In the genomic region with DNA sequence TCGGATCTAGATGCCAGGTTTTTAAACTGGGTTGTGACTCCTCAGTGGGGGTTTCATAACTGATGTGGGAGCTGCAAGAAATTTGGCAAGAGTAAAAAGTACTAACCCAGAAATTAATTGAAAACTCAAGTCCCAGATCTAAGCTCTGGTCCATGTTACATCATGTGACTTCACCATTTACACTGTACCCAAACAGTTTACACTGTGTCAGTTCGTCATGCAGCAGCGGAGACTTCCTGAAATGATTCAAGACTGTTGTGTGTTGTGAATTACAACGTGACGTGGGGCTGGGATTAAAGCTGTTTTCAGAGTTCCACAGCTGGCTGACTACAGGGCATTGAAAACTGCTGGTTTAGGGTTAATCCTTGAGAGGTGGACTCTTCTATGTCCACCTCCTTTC, we compare ENCODE assay signal across 8 mouse cellular contexts. TPM values are rescaled to one million over a fixed set of nuclear protein-coding genes. Genes with fewer than 3 reads are reported as not detected.
A peak's percentile ranks its signal among the peaks of the same experiment; 100 is the strongest.
DNase-seq lines count a peak whose midpoint lies in the region; ATAC-seq lines count a peak whose summit lies in the region.
"Had no signal": no experiment of that assay in that cellular context is flagged by ENCODE, and none has a peak within 500 bp of the region (broad histone marks: within the 10 kb centered on the region; RNA-seq: fewer than 3 reads in every experiment).

No protein-coding gene starts in this region.

- WGBS in forebrain, embryonic 14.5 days, result 57% methylated on average over 5 of the region's 5 CpGs
- WGBS in liver, embryonic 15.5 days (ENCODE audit: insufficient replicate concordance), result 12% methylated on average over 5 of the region's 5 CpGs

- H3K4me2 ChIP-seq in forebrain, embryonic 14.5 days (ENCODE audit: low read length), result peak overlapping the region; percentile 84
- H3K4me2 ChIP-seq in liver, embryonic 15.5 days, result peak overlapping the region; percentile 69

- peaks cover 32% of the 10 kb centered on the region for H3K36me3 ChIP-seq in forebrain, embryonic 14.5 days (ENCODE audit: control insufficient read depth, insufficient read depth, low read length)
- peaks cover 61% of the 10 kb centered on the region for H3K36me3 ChIP-seq in liver, embryonic 15.5 days (replicated peaks)

- peak; percentile 46 for DNase-seq in 3T3-L1 (ENCODE audit: low read depth, low spot score)
- peak; percentile 73 for DNase-seq in 416B (ENCODE audit: low read depth)
- no peak for DNase-seq in forebrain, embryonic 14.5 days (ENCODE audit: low spot score)
- DNase-seq in natural killer cell, adult 2 months (ENCODE audit: low spot score in 2 of 2), result no peak
- no peak for DNase-seq in embryo, embryonic 9.5 days (ENCODE audit: extremely low spot score)
- DNase-seq: retina, postnatal 1 day had no signal

- no peaks in the 10 kb centered on the region for H3K27me3 ChIP-seq in forebrain, embryonic 14.5 days (replicated peaks; ENCODE audit: control insufficient read depth, insufficient read depth, low read length)
- no peaks in the 10 kb centered on the region for H3K27me3 ChIP-seq in liver, embryonic 15.5 days

- H3K9ac ChIP-seq in forebrain, embryonic 14.5 days (ENCODE audit: low read length), result peak overlapping the region; percentile 89
- H3K9ac ChIP-seq in liver, embryonic 15.5 days, result peak overlapping the region; percentile 87

- ATAC-seq in forebrain, embryonic 14.5 days, result no peak
- ATAC-seq in liver, embryonic 15.5 days (ENCODE audit: insufficient read depth), result no peak
- ATAC-seq in cerebellum, adult (ENCODE audit: insufficient number of reproducible peaks, low FRiP score, low TSS enrichment), result no peak

- no peaks in the 10 kb centered on the region for H3K9me3 ChIP-seq in forebrain, embryonic 14.5 days (replicated peaks; ENCODE audit: control insufficient read depth, low read length)
- no peaks in the 10 kb centered on the region for H3K9me3 ChIP-seq in liver, embryonic 15.5 days (replicated peaks)

- H3K27ac ChIP-seq in forebrain, embryonic 14.5 days (ENCODE audit: low read depth, low read length), result no peak overlapping the region
- H3K27ac ChIP-seq in liver, embryonic 15.5 days (replicated peaks), result peak overlapping the region; percentile 85; the same call in 1 of the 2 replicates

- H3K4me3 ChIP-seq in forebrain, embryonic 14.5 days (ENCODE audit: low read depth, low read length), result peak overlapping the region; percentile 77
- peak overlapping the region; percentile 84 for H3K4me3 ChIP-seq in liver, embryonic 15.5 days (replicated peaks)

- H3K4me1 ChIP-seq in forebrain, embryonic 14.5 days (ENCODE audit: control insufficient read depth, insufficient read depth, low read length), result peaks cover 7% of the 10 kb centered on the region
- H3K4me1 ChIP-seq in liver, embryonic 15.5 days (replicated peaks), result peaks cover 59% of the 10 kb centered on the region

RNA-seq across cellular contexts. Expression of gene Bcas2, which starts 1.2 kb away (rescaled TPM):
- polyA plus RNA-seq in forebrain, embryonic 14.5 days (2014; fragmentation: Nextera tagmentation; extraction: Ambion mirVana), result 196 and 221 TPM in 2 replicates
- polyA plus RNA-seq in liver, embryonic 15.5 days (2015; fragmentation: Nextera tagmentation; extraction: Ambion mirVana), result 125 and 140 TPM in 2 replicates

Comparison
In these comparisons a context has a peak if more than half of its experiments do, and no peak if none do; other contexts are left out.
1. DNase-seq: peak in 3T3-L1 (single experiment) and 416B (single experiment); none in forebrain, embryonic 14.5 days (single experiment), natural killer cell, adult 2 months (0 of 2) and embryo, embryonic 9.5 days (single experiment).